Mouse (Mus musculus) MEL-GATA-1-ER (cell line): ENCODE data around the gene Ptprc.

Experiments
- DNase-seq: peaks from one replicate; pipeline ENCODE4 v3.0.0-alpha.2; 2012; ENCODE audit warnings: low read depth; ENCODE audit errors: extremely low read depth

The Ptprc gene

GRCm38 (mm10) chr1:138040556-138040955 is 135.0 kb downstream of the Ptprc start:
- DNase-seq: no peak

GRCm38 (mm10) chr1:138039201-138039600 is 136.3 kb downstream of the Ptprc start:
- no peak for DNase-seq

GRCm38 (mm10) chr1:138037484-138037883 is 138.0 kb downstream of the Ptprc start:
- no peak for DNase-seq

- no peak for DNase-seq
Measured at GRCm38 (mm10) chr1:138029649-138030048, 145.9 kb downstream of the Ptprc start.

GRCm38 (mm10) chr1:138025298-138025697 is 150.2 kb downstream of the Ptprc start:
- no peak for DNase-seq

- DNase-seq: no peak
Measured at GRCm38 (mm10) chr1:138023601-138024000, 151.9 kb downstream of the Ptprc start.

- no peak for DNase-seq
Measured at GRCm38 (mm10) chr1:138022918-138023295, 152.6 kb downstream of the Ptprc start.

GRCm38 (mm10) chr1:138021962-138022917 is 153.3 kb downstream of the Ptprc start:
- no peak for DNase-seq
